Mouse (Mus musculus): ENCODE data around the gene Nrg4.
"Not testable (repeated sequence)": the region's sequence is repeated elsewhere in the genome, so short reads cannot be mapped to it uniquely, and the experiment has no call there.

Gene Nrg4

GRCm38 (mm10) chr9:55248465-55248864 lies 78.2 kb downstream of the Nrg4 start:
- DNase-seq: no peak

- DNase-seq: no peak
Observed at GRCm38 (mm10) chr9:55246918-55247317, 79.7 kb downstream of the Nrg4 start.

GRCm38 (mm10) chr9:55246440-55246839 lies 80.2 kb downstream of the Nrg4 start:
- DNase-seq: no peak

- DNase-seq: not testable (repeated sequence)
Observed at GRCm38 (mm10) chr9:55245057-55245750, 81.4 kb downstream of the Nrg4 start.

- DNase-seq: no peak
Observed at GRCm38 (mm10) chr9:55244079-55244478, 82.6 kb downstream of the Nrg4 start.

GRCm38 (mm10) chr9:55243280-55243679 lies 83.4 kb downstream of the Nrg4 start:
- no peak for DNase-seq

GRCm38 (mm10) chr9:55241863-55242685 lies 84.6 kb downstream of the Nrg4 start:
- DNase-seq: no peak

- no peak for DNase-seq
Observed at GRCm38 (mm10) chr9:55240852-55241251, 85.8 kb downstream of the Nrg4 start.

GRCm38 (mm10) chr9:55236235-55237165 lies 90.1 kb downstream of the Nrg4 start:
- no peak for DNase-seq

GRCm38 (mm10) chr9:55233076-55233475 lies 93.6 kb downstream of the Nrg4 start:
- DNase-seq: not testable (repeated sequence)

- no peak for DNase-seq
Observed at GRCm38 (mm10) chr9:55232586-55232985, 94.1 kb downstream of the Nrg4 start.

- no peak for DNase-seq
Observed at GRCm38 (mm10) chr9:55232110-55232509, 94.5 kb downstream of the Nrg4 start.

GRCm38 (mm10) chr9:55231544-55231943 lies 95.1 kb downstream of the Nrg4 start:
- DNase-seq: no peak

- DNase-seq: no peak
Observed at GRCm38 (mm10) chr9:55229010-55229409, 97.6 kb downstream of the Nrg4 start.

GRCm38 (mm10) chr9:55228149-55228548 lies 98.5 kb downstream of the Nrg4 start:
- DNase-seq: no peak

- no peak for DNase-seq
Observed at GRCm38 (mm10) chr9:55226251-55226650, 100.4 kb downstream of the Nrg4 start.

- DNase-seq: peak; percentile 15
Observed at GRCm38 (mm10) chr9:55225165-55225737, 101.4 kb downstream of the Nrg4 start.

GRCm38 (mm10) chr9:55217381-55217780 lies 109.3 kb downstream of the Nrg4 start:
- DNase-seq: no peak

- DNase-seq: no peak
Observed at GRCm38 (mm10) chr9:55216078-55216477, 110.6 kb downstream of the Nrg4 start.

- DNase-seq: no peak
Observed at GRCm38 (mm10) chr9:55215648-55216047, 111.0 kb downstream of the Nrg4 start.

- DNase-seq: no peak
Observed at GRCm38 (mm10) chr9:55215056-55215455, 111.6 kb downstream of the Nrg4 start.

GRCm38 (mm10) chr9:55213396-55213795 lies 113.2 kb downstream of the Nrg4 start:
- no peak for DNase-seq

- DNase-seq: no peak
Observed at GRCm38 (mm10) chr9:55211611-55212010, 115.0 kb downstream of the Nrg4 start.
